Mouse (Mus musculus) urinary bladder, adult 2 months (tissue): ENCODE measurements around the gene Cpt2. TPM values are rescaled to one million over a fixed set of nuclear protein-coding genes. Genes with fewer than 3 reads are reported as not detected.

ENCODE experiments used
- DNase-seq: peaks from one replicate; pipeline ENCODE4 v3.0.0; 2022; ENCODE audit warnings: low spot score
- polyA plus RNA-seq: library from polyadenylated mRNA; depleted of rRNA; stranded (reverse); fragments of >200 nt; gene quantifications from 2 replicates; pipeline ENCODE4 v1.2.3, GENCODE M21; 2012; rRNA removed

Gene Cpt2
- polyA plus RNA-seq = 42.2 and 43.3 TPM in 2 replicates

GRCm38 (mm10) chr4:107923145-107923802 is at the start of gene Cpt2:
TSS of gene Cpt2 (minus strand) at chr4:107923610.
- DNase-seq = peak; percentile 91

- DNase-seq = no peak
These were observed 47.8 kb upstream of the Cpt2 start for GRCm38 (mm10) chr4:107971162-107971561.

GRCm38 (mm10) chr4:107969781-107970180 is 46.4 kb upstream of the Cpt2 start:
- DNase-seq = no peak

GRCm38 (mm10) chr4:107967966-107968682 is 44.7 kb upstream of the Cpt2 start, which contains the start of gene Slc1a7:
TSS of gene Slc1a7 (plus strand) at chr4:107968332.
- DNase-seq = no peak

GRCm38 (mm10) chr4:107966416-107967109 is 43.2 kb upstream of the Cpt2 start:
- DNase-seq = no peak

- DNase-seq = no peak
These were observed 39.4 kb upstream of the Cpt2 start for GRCm38 (mm10) chr4:107962792-107963191.

GRCm38 (mm10) chr4:107962044-107962732 is 38.8 kb upstream of the Cpt2 start:
- no peak for DNase-seq

GRCm38 (mm10) chr4:107958487-107958886 is 35.1 kb upstream of the Cpt2 start:
- no peak for DNase-seq

- no peak for DNase-seq
These were observed 32.3 kb upstream of the Cpt2 start for GRCm38 (mm10) chr4:107955691-107956090.

GRCm38 (mm10) chr4:107952845-107953244 is 29.4 kb upstream of the Cpt2 start:
- DNase-seq = no peak

- no peak for DNase-seq
These were observed 26.5 kb upstream of the Cpt2 start for GRCm38 (mm10) chr4:107949918-107950317.

GRCm38 (mm10) chr4:107944141-107944540 is 20.7 kb upstream of the Cpt2 start:
- DNase-seq = no peak

- no peak for DNase-seq
These were observed 19.3 kb upstream of the Cpt2 start for GRCm38 (mm10) chr4:107942741-107943140.

- no peak for DNase-seq
These were observed 14.7 kb upstream of the Cpt2 start for GRCm38 (mm10) chr4:107938124-107938523.

- no peak for DNase-seq
These were observed 13.9 kb upstream of the Cpt2 start for GRCm38 (mm10) chr4:107937338-107937737.

- no peak for DNase-seq
These were observed 11.8 kb upstream of the Cpt2 start for GRCm38 (mm10) chr4:107935254-107935653.

- no peak for DNase-seq
These were observed 9.8 kb upstream of the Cpt2 start for GRCm38 (mm10) chr4:107933239-107933638.

- DNase-seq = no peak
These were observed 8.0 kb upstream of the Cpt2 start for GRCm38 (mm10) chr4:107931453-107931852.

- no peak for DNase-seq
These were observed 5.3 kb upstream of the Cpt2 start for GRCm38 (mm10) chr4:107928726-107929125.

GRCm38 (mm10) chr4:107928269-107928668 is 4.9 kb upstream of the Cpt2 start:
- DNase-seq = no peak

- DNase-seq = no peak
These were observed 389 bp upstream of the Cpt2 start for GRCm38 (mm10) chr4:107923803-107924194.

- DNase-seq = no peak
These were observed 1.5 kb downstream of the Cpt2 start for GRCm38 (mm10) chr4:107921952-107922351.
